ENCODE assay signal across 8 mouse cellular contexts in the genomic region with DNA sequence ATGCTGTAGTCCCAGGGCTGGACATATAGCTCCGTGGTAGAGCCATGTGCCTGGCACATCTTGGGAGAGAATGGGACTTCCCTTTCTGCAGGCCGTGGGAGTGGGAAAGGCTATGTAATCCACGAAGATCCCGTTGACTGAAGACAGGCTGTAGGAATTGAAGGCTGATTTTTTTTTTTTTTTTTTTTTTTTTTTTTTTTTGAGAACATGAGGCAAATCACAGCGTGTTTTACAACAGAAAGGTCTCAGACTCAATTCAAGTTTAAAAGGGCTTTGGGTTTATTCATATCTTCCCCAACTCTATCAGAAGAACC. TPM values are rescaled to one million over a fixed set of nuclear protein-coding genes. Genes with fewer than 3 reads are reported as not detected.
DNase-seq lines count a peak whose midpoint lies in the region; ATAC-seq lines count a peak whose summit lies in the region.

No protein-coding gene starts in this region.

- H3K4me2 ChIP-seq in heart, embryonic 15.5 days = peak overlapping the region; percentile 77

- H3K36me3 ChIP-seq in heart, embryonic 15.5 days = peaks cover 56% of the 10 kb centered on the region
- H3K36me3 ChIP-seq in hindbrain, embryonic 10.5 days = peaks cover 77% of the 10 kb centered on the region
- peaks cover 18% of the 10 kb centered on the region for H3K36me3 ChIP-seq in macrophage (ENCODE audit: inconsistent target)

- peak overlapping the region; percentile 98 for H3K27ac ChIP-seq in heart, embryonic 15.5 days
- H3K27ac ChIP-seq in hindbrain, embryonic 10.5 days = peak overlapping the region; percentile 99
- peak overlapping the region; percentile 61 for H3K27ac ChIP-seq in macrophage

- DNase-seq in heart, adult 11 months = no peak
- peak; percentile 34 for DNase-seq in R1 (ENCODE audit: low read depth, low spot score)
- no peak for DNase-seq in hindbrain, embryonic 10.5 days (ENCODE audit: low spot score)
- no peak for DNase-seq in embryo, embryonic 9.5 days (ENCODE audit: extremely low spot score)
- DNase-seq in spleen, postnatal 4 days (ENCODE audit: low spot score in 2 of 2) = no peak

- no peak for ATAC-seq in heart, embryonic 15.5 days (replicated peaks; ENCODE audit: insufficient number of reproducible peaks, insufficient read depth, low FRiP score, low read depth)
- ATAC-seq in inflammation-experienced regulatory T-cells, adult 6 months = no peak

- H3K4me3 ChIP-seq in heart, embryonic 15.5 days = peak overlapping the region; percentile 71
- H3K4me3 ChIP-seq in hindbrain, embryonic 10.5 days = peak overlapping the region; percentile 99
- H3K4me3 ChIP-seq in macrophage (ENCODE audit: inconsistent target) = peak overlapping the region; percentile 78

- H3K79me2 ChIP-seq in macrophage (ENCODE audit: inconsistent target) = peaks cover 39% of the 10 kb centered on the region

- 2% methylated on average over 5 of the region's 5 CpGs for WGBS in heart, embryonic 15.5 days
- WGBS in hindbrain, embryonic 10.5 days = 4% methylated on average over 5 of the region's 5 CpGs
- 0% methylated on average over 5 of the region's 5 CpGs for WGBS in macrophage (ENCODE audit: missing documents)

- H3K27me3 ChIP-seq in heart, embryonic 15.5 days = no peaks in the 10 kb centered on the region
- no peaks in the 10 kb centered on the region for H3K27me3 ChIP-seq in hindbrain, embryonic 10.5 days (ENCODE audit: insufficient read depth, poor library complexity, severe bottlenecking)

- H3K9me3 ChIP-seq in heart, embryonic 15.5 days (replicated peaks) = no peaks in the 10 kb centered on the region
- peaks cover 11% of the 10 kb centered on the region for H3K9me3 ChIP-seq in hindbrain, embryonic 10.5 days

- H3K9ac ChIP-seq in heart, embryonic 15.5 days = peak overlapping the region; percentile 82

- H3K4me1 ChIP-seq in heart, embryonic 15.5 days (replicated peaks) = peaks cover 24% of the 10 kb centered on the region
- H3K4me1 ChIP-seq in hindbrain, embryonic 10.5 days (replicated peaks) = peaks cover 15% of the 10 kb centered on the region

RNA-seq across cellular contexts. Expression of a gene that starts 1.6 kb away (rescaled TPM):
- polyA plus RNA-seq in heart, embryonic 15.5 days (2015; fragmentation: Nextera tagmentation; extraction: Ambion mirVana) = 167 and 187 TPM in 2 replicates
- 548 and 554 TPM in 2 replicates for polyA plus RNA-seq in hindbrain, embryonic 10.5 days (2016; fragmentation: Nextera tagmentation; extraction: Ambion mirVana)
- total RNA-seq in macrophage (2018; cell fraction: chromatin; rRNA removed) = 10 to 100 TPM in 1 of 26 experiments, 1 to 10 TPM in 23, under 1 TPM in 1, not detected in 1; 0.80 to 10.8 (median 3.0) TPM
- 10 to 100 TPM in 23 of 26 experiments, 1 to 10 TPM in 3; 8.4 to 24.6 (median 14.5) TPM for total RNA-seq in macrophage (2018; cell fraction: cytosol; rRNA removed)
- 10 to 100 TPM in 4 of 26 experiments, 1 to 10 TPM in 22; 3.1 to 28.4 (median 6.3) TPM for total RNA-seq in macrophage (2018; cell fraction: nucleus; rRNA removed)
- 7.9 to 22.2 TPM (median 12.3 TPM) in 3 replicates for polyA plus RNA-seq in macrophage (2018)
- polyA plus RNA-seq in inflammation-experienced regulatory T-cells, adult 6 months (2017; shearing (Covaris generic)) = 10 to 100 TPM; 14.3 to 61.7 (median 16.1) TPM

RNA-seq across cellular contexts. Expression of a gene that starts 8.0 kb away (rescaled TPM):
- polyA plus RNA-seq in heart, embryonic 15.5 days (2015; fragmentation: Nextera tagmentation; extraction: Ambion mirVana) = 89.7 and 105 TPM in 2 replicates
- 155 and 184 TPM in 2 replicates for polyA plus RNA-seq in hindbrain, embryonic 10.5 days (2016; fragmentation: Nextera tagmentation; extraction: Ambion mirVana)
- 10 to 100 TPM in 17 of 26 experiments, 1 to 10 TPM in 9; 3.7 to 43.5 (median 17.2) TPM for total RNA-seq in macrophage (2018; cell fraction: chromatin; rRNA removed)
- total RNA-seq in macrophage (2018; cell fraction: cytosol; rRNA removed) = 10 to 100 TPM; 18.1 to 35.7 (median 32.0) TPM
- 10 to 100 TPM in 19 of 26 experiments, 1 to 10 TPM in 7; 5.2 to 27.7 (median 15.3) TPM for total RNA-seq in macrophage (2018; cell fraction: nucleus; rRNA removed)
- 22.5 to 38.8 TPM (median 27.1 TPM) in 3 replicates for polyA plus RNA-seq in macrophage (2018)
- polyA plus RNA-seq in inflammation-experienced regulatory T-cells, adult 6 months (2017; shearing (Covaris generic)) = 10 to 100 TPM; 24.7 to 35.8 (median 25.4) TPM

RNA-seq across cellular contexts. Expression of a gene that starts 10.2 kb away (rescaled TPM):
- polyA plus RNA-seq in heart, embryonic 15.5 days (2015; fragmentation: Nextera tagmentation; extraction: Ambion mirVana) = 27.8 and 31.0 TPM in 2 replicates
- 46.2 and 46.7 TPM in 2 replicates for polyA plus RNA-seq in hindbrain, embryonic 10.5 days (2016; fragmentation: Nextera tagmentation; extraction: Ambion mirVana)
- 10 to 100 TPM in 8 of 26 experiments, 1 to 10 TPM in 18; 1.8 to 19.0 (median 8.1) TPM for total RNA-seq in macrophage (2018; cell fraction: chromatin; rRNA removed)
- 10 to 100 TPM; 16.0 to 41.5 (median 24.9) TPM for total RNA-seq in macrophage (2018; cell fraction: cytosol; rRNA removed)
- total RNA-seq in macrophage (2018; cell fraction: nucleus; rRNA removed) = 10 to 100 TPM in 23 of 26 experiments, 1 to 10 TPM in 3; 8.1 to 38.5 (median 15.1) TPM
- 30.6 to 40.7 TPM (median 36.3 TPM) in 3 replicates for polyA plus RNA-seq in macrophage (2018)
- 10 to 100 TPM; 11.1 to 17.6 (median 13.1) TPM for polyA plus RNA-seq in inflammation-experienced regulatory T-cells, adult 6 months (2017; shearing (Covaris generic))

RNA-seq across cellular contexts. Expression of a gene that starts 16.0 kb away (rescaled TPM):
- 6.5 and 7.1 TPM in 2 replicates for polyA plus RNA-seq in heart, embryonic 15.5 days (2015; fragmentation: Nextera tagmentation; extraction: Ambion mirVana)
- 9.8 and 17.5 TPM in 2 replicates for polyA plus RNA-seq in hindbrain, embryonic 10.5 days (2016; fragmentation: Nextera tagmentation; extraction: Ambion mirVana)
- total RNA-seq in macrophage (2018; cell fraction: chromatin; rRNA removed) = 10 to 100 TPM in 12 of 26 experiments, 1 to 10 TPM in 14; 2.6 to 55.0 (median 8.7) TPM
- total RNA-seq in macrophage (2018; cell fraction: cytosol; rRNA removed) = 10 to 100 TPM; 11.3 to 30.6 (median 19.6) TPM
- 10 to 100 TPM in 23 of 26 experiments, 1 to 10 TPM in 3; 2.8 to 48.3 (median 17.3) TPM for total RNA-seq in macrophage (2018; cell fraction: nucleus; rRNA removed)
- 17.1 to 41.1 TPM (median 22.0 TPM) in 3 replicates for polyA plus RNA-seq in macrophage (2018)
- 1 to 10 TPM; 1.7 to 3.1 (median 2.8) TPM for polyA plus RNA-seq in inflammation-experienced regulatory T-cells, adult 6 months (2017; shearing (Covaris generic))

RNA-seq across cellular contexts. Expression of a gene that starts 25.4 kb away (rescaled TPM):
- 17.3 and 20.9 TPM in 2 replicates for polyA plus RNA-seq in heart, embryonic 15.5 days (2015; fragmentation: Nextera tagmentation; extraction: Ambion mirVana)
- polyA plus RNA-seq in hindbrain, embryonic 10.5 days (2016; fragmentation: Nextera tagmentation; extraction: Ambion mirVana) = 30.9 and 34.8 TPM in 2 replicates
- 100 to 1,000 TPM in 10 of 26 experiments, 10 to 100 TPM in 16; 52.3 to 143 (median 90.1) TPM for total RNA-seq in macrophage (2018; cell fraction: chromatin; rRNA removed)
- total RNA-seq in macrophage (2018; cell fraction: cytosol; rRNA removed) = 10 to 100 TPM; 30.8 to 61.1 (median 46.9) TPM
- total RNA-seq in macrophage (2018; cell fraction: nucleus; rRNA removed) = 100 to 1,000 TPM in 3 of 26 experiments, 10 to 100 TPM in 23; 41.2 to 111 (median 66.9) TPM
- polyA plus RNA-seq in macrophage (2018) = 37.9 to 56.3 TPM (median 40.2 TPM) in 3 replicates
- 10 to 100 TPM; 28.7 to 54.8 (median 49.8) TPM for polyA plus RNA-seq in inflammation-experienced regulatory T-cells, adult 6 months (2017; shearing (Covaris generic))
